Mouse (Mus musculus): ENCODE data around the gene AC131692.1. TPM values are rescaled to one million over a fixed set of nuclear protein-coding genes. Genes with fewer than 3 reads are reported as not detected.

The AC131692.1 gene
- total and polyA plus RNA-seq, 2 experiments from 2014 or later, result not detected

DNA sequence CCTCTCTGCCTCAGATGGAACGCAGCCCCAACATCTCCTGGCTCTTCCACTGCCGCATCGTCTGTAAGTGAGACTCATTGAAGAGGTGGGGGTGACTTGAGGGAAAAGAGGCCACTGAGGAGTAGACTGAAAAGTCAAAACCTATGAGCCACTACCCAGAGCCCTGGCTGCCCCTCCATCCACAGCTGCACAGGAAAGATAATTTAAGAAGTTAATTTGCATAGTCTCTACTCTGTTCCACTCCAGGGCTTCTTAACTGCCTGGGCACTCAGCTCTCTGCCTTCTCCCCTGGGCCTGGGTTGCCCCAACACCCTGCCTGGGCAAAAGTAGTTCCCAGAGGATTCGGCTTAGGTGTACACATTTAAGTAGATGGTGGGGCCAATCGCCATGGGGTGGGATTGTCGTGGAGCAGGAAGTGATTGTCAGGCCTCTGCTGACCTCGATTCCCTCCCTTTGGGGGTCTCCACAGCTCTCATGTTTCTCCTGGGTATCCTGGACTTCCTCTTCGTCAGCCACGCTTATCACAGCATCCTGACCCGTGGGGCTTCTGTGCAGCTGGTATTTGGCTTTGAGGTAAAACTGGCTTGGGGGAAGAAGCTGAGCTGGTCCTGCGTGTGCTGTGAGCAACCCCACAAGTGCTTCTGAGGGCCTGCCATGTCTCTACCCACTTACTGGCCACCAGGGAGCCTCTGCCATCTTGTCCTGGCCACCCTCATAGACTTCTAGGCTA is 45.4 kb upstream of the AC131692.1 start:
- DNase-seq (ENCODE audit: low spot score) (no peak), ATAC-seq (no peak)
- WGBS, result 89% methylated on average over 11 of the region's 11 CpGs
- Histone ChIP-seq H3K9ac (replicated peaks; ENCODE audit: low read length) (no peak overlapping the region), H3K27me3 (ENCODE audit: insufficient read depth, low read length) (no peaks in the 10 kb centered on the region), H3K27ac (no peak overlapping the region), H3K4me1 (ENCODE audit: insufficient read depth, low read length) (peaks cover 13% of the 10 kb centered on the region), H3K4me2 (ENCODE audit: low read depth, low read length) (no peak overlapping the region), H3K4me3 (ENCODE audit: low read length) (no peak overlapping the region), H3K9me3 (ENCODE audit: low read length) (no peaks in the 10 kb centered on the region), H3K36me3 (ENCODE audit: insufficient read depth, low read length) (peaks cover 53% of the 10 kb centered on the region)
- TF ChIP-seq CTCF (IDR thresholded peaks at IDR 0.05; ENCODE audit: low read depth), result no peak

- WGBS, result 81% methylated on average over 7 of the region's 7 CpGs
- Histone ChIP-seq H3K36me3 (ENCODE audit: insufficient read depth, low read length) (peaks cover 70% of the 10 kb centered on the region), H3K27ac (no peak overlapping the region), H3K4me2 (ENCODE audit: low read depth, low read length) (no peak overlapping the region), H3K9me3 (ENCODE audit: low read length) (no peaks in the 10 kb centered on the region), H3K4me1 (ENCODE audit: insufficient read depth, low read length) (peaks cover 12% of the 10 kb centered on the region), H3K9ac (replicated peaks; ENCODE audit: low read length) (no peak overlapping the region), H3K4me3 (ENCODE audit: low read length) (no peak overlapping the region), H3K27me3 (ENCODE audit: insufficient read depth, low read length) (no peaks in the 10 kb centered on the region)
- no peak for TF ChIP-seq CTCF (IDR thresholded peaks at IDR 0.05; ENCODE audit: low read depth)
- ATAC-seq (no peak), DNase-seq (ENCODE audit: low spot score) (no peak)
Observed at GRCm38 (mm10) chr19:6052516-6052915, 41.7 kb upstream of the AC131692.1 start.

- Histone ChIP-seq H3K9ac (replicated peaks; ENCODE audit: low read length) (no peak overlapping the region), H3K27ac (no peak overlapping the region), H3K9me3 (ENCODE audit: low read length) (no peaks in the 10 kb centered on the region), H3K4me2 (ENCODE audit: low read depth, low read length) (no peak overlapping the region), H3K4me3 (ENCODE audit: low read length) (no peak overlapping the region), H3K36me3 (ENCODE audit: insufficient read depth, low read length) (peaks cover 61% of the 10 kb centered on the region), H3K4me1 (ENCODE audit: insufficient read depth, low read length) (peaks cover 11% of the 10 kb centered on the region), H3K27me3 (ENCODE audit: insufficient read depth, low read length) (no peaks in the 10 kb centered on the region)
- no peak for DNase-seq (ENCODE audit: low spot score)
- no peak for TF ChIP-seq CTCF (IDR thresholded peaks at IDR 0.05; ENCODE audit: low read depth)
- no peak for ATAC-seq
- WGBS, result 87% methylated on average over 5 of the region's 5 CpGs
Observed at GRCm38 (mm10) chr19:6054296-6054695, 39.9 kb upstream of the AC131692.1 start.

- TF ChIP-seq CTCF (IDR thresholded peaks at IDR 0.05; ENCODE audit: low read depth), result no peak
- 60% methylated on average over 4 of the region's 4 CpGs for WGBS
- H3K27me3 ChIP-seq (ENCODE audit: insufficient read depth, low read length), result no peaks in the 10 kb centered on the region
Observed at GRCm38 (mm10) chr19:6056696-6057095, 37.5 kb upstream of the AC131692.1 start.

GRCm38 (mm10) chr19:6057313-6058096 is 36.7 kb upstream of the AC131692.1 start, which contains the start of the genes Mrpl49 and Fau:
TSS of gene Mrpl49 (minus strand) at chr19:6057785.
TSS of gene Fau (plus strand) at chr19:6057844.
- H3K9me3 ChIP-seq (ENCODE audit: low read length), result no peaks in the 10 kb centered on the region
- 0% methylated on average over 57 of the region's 63 CpGs for WGBS
- H3K36me3 ChIP-seq (ENCODE audit: insufficient read depth, low read length), result peaks cover 33% of the 10 kb centered on the region
- H3K4me2 ChIP-seq (ENCODE audit: low read depth, low read length), result peak within 1 kb of the TSS; percentile 86
- ATAC-seq (peak; percentile 92), DNase-seq (ENCODE audit: low spot score) (peak; percentile 99)
- no peaks in the 10 kb centered on the region for H3K27me3 ChIP-seq (ENCODE audit: insufficient read depth, low read length)
- TF ChIP-seq CTCF (IDR thresholded peaks at IDR 0.05; ENCODE audit: low read depth), result no peak
- peak within 1 kb of the TSS; percentile 88 for H3K4me3 ChIP-seq (ENCODE audit: low read length)
- peak within 1 kb of the TSS; percentile 80 for H3K27ac ChIP-seq
- H3K9ac ChIP-seq (replicated peaks; ENCODE audit: low read length), result peak within 1 kb of the TSS; percentile 86
- H3K4me1 ChIP-seq (ENCODE audit: insufficient read depth, low read length), result peaks cover 16% of the 10 kb centered on the region

More at GRCm38 (mm10) chr19:6056696-6057095, 37.5 kb upstream of the AC131692.1 start:
- no peak for DNase-seq (ENCODE audit: low spot score)
- Histone ChIP-seq H3K9me3 (ENCODE audit: low read length) (no peaks in the 10 kb centered on the region), H3K4me3 (ENCODE audit: low read length) (peak overlapping the region; percentile 88), H3K9ac (replicated peaks; ENCODE audit: low read length) (peak overlapping the region; percentile 86; the same call in 1 of the 2 replicates), H3K4me2 (ENCODE audit: low read depth, low read length) (peak overlapping the region; percentile 86), H3K36me3 (ENCODE audit: insufficient read depth, low read length) (peaks cover 41% of the 10 kb centered on the region), H3K27ac (no peak overlapping the region), H3K4me1 (ENCODE audit: insufficient read depth, low read length) (peaks cover 11% of the 10 kb centered on the region)
- no peak for ATAC-seq

DNA sequence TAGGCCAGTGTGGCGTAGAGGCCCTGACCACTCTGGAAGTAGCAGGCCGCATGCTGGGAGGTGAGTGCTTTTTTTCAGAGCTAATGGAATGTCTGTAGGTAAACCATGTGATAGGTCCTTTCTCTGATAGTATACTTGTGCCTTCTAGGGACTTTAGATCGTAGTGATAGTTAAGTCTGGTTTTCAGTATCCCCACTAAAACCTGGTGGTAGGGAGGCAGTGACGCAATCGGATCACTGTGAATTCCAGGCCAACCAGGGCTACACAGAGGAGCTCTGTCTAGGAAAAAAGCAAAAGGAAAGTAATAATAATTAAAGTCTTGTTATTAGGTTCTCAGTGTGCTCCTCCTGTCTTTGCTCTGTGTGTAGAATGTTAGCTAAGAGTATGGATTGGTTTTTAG is 35.7 kb upstream of the AC131692.1 start:
- DNase-seq (ENCODE audit: low spot score) (no peak), ATAC-seq (no peak)
- Histone ChIP-seq H3K4me1 (ENCODE audit: insufficient read depth, low read length) (peaks cover 18% of the 10 kb centered on the region), H3K4me2 (ENCODE audit: low read depth, low read length) (peak overlapping the region; percentile 86), H3K36me3 (ENCODE audit: insufficient read depth, low read length) (peaks cover 24% of the 10 kb centered on the region), H3K27ac (peak overlapping the region; percentile 80; the same call in 1 of the 2 replicates), H3K9me3 (ENCODE audit: low read length) (no peaks in the 10 kb centered on the region), H3K4me3 (ENCODE audit: low read length) (peak overlapping the region; percentile 88), H3K27me3 (ENCODE audit: insufficient read depth, low read length) (no peaks in the 10 kb centered on the region), H3K9ac (replicated peaks; ENCODE audit: low read length) (peak overlapping the region; percentile 86)
- WGBS, result 40% methylated on average over 5 of the region's 5 CpGs
- no peak for TF ChIP-seq CTCF (IDR thresholded peaks at IDR 0.05; ENCODE audit: low read depth)

Data from hindbrain, postnatal 0 days (tissue).